Mouse (Mus musculus) midbrain, postnatal 0 days (tissue): ENCODE measurements around the gene Kdsr. TPM values are rescaled to one million over a fixed set of nuclear protein-coding genes. Genes with fewer than 3 reads are reported as not detected.

ENCODE experiments used
- ATAC-seq: fragments of 200-750 bp; cut with Nextera tagmentation; 2 replicates; pipeline ENCODE4 v1.8.0; 2017; ENCODE audit warnings: moderate number of reproducible peaks, mild to moderate bottlenecking, moderate TSS enrichment, moderate library complexity; ENCODE audit not compliant: low FRiP score
- DNase-seq: peaks from one replicate; pipeline ENCODE4 v3.0.0-alpha.2; 2015; ENCODE audit warnings: low spot score
- H3K27ac ChIP-seq: fragments of 300-500 bp; sonication (generic); 2 replicates; pipeline ENCODE4 v1.5.1; 2014; ENCODE audit warnings: low read depth, mild to moderate bottlenecking, low read length, mixed read lengths
- H3K27me3 ChIP-seq: fragments of 300-500 bp; sonication (generic); 2 replicates; pipeline ENCODE4 v1.6.1; 2014; ENCODE audit warnings: low read length, control low read depth, mixed read lengths; ENCODE audit not compliant: insufficient read depth
- H3K36me3 ChIP-seq: fragments of 300-500 bp; sonication (generic); 2 replicates; pipeline ENCODE4 v1.6.1; 2014; ENCODE audit warnings: low read length, control low read depth, mixed read lengths; ENCODE audit not compliant: insufficient read depth
- H3K4me1 ChIP-seq: fragments of 300-500 bp; sonication (generic); 2 replicates; pipeline ENCODE4 v1.6.1; 2014; ENCODE audit warnings: mild to moderate bottlenecking, control low read depth, antibody characterized with exemption, low read length, mixed read lengths; ENCODE audit not compliant: insufficient read depth
- H3K4me2 ChIP-seq: fragments of 300-500 bp; sonication (generic); 2 replicates; pipeline ENCODE4 v1.6.1; 2014; ENCODE audit warnings: low read depth, mild to moderate bottlenecking, low read length, mixed read lengths; ENCODE audit not compliant: poor library complexity, severe bottlenecking
- H3K4me3 ChIP-seq: fragments of 300-500 bp; sonication (generic); 2 replicates; pipeline ENCODE4 v1.5.1; 2014; ENCODE audit warnings: low read depth, mild to moderate bottlenecking, low read length, moderate library complexity
- H3K9ac ChIP-seq: fragments of 300-500 bp; sonication (generic); replicated peaks from 2 replicates; pipeline ENCODE4 v1.6.1; 2014; ENCODE audit warnings: mild to moderate bottlenecking, low read length, moderate library complexity, mixed read lengths; ENCODE audit not compliant: poor library complexity, severe bottlenecking
- H3K9me3 ChIP-seq: fragments of 300-500 bp; sonication (generic); 2 replicates; pipeline ENCODE4 v1.6.1; 2016; ENCODE audit warnings: low read length, control low read depth
- CTCF ChIP-seq: IDR thresholded peaks from 2 replicates; pipeline ENCODE4 v1.5.1; 2016; ENCODE audit warnings: antibody characterized with exemption, mild to moderate bottlenecking
- WGBS: fragments of 180-500 bp; shearing (Covaris S2); extraction: QIAGEN DNeasy Blood & Tissue Kit; methylation state at CpG from one replicate; pipeline ENCODE4 v1.1.7; 2014; 5-methylcytosine and 5-hydroxymethylcytosine counted together
- polyA plus RNA-seq: library from polyadenylated mRNA; unstranded; fragments of >200 nt; fragmentation: Nextera tagmentation; extraction: Ambion mirVana; gene quantifications from 2 replicates; pipeline ENCODE4 v1.2.1, GENCODE M21; 2015
- total RNA-seq: library from RNA; depleted of rRNA; stranded (reverse); fragments of >200 nt; gene quantifications from 2 replicates; pipeline ENCODE4 v1.2.3, GENCODE M21; 2014

The Kdsr gene
- total and polyA plus RNA-seq, 2 experiments from 2014 or later = 10.6 to 17.1 TPM

- H3K27ac ChIP-seq = no peak overlapping the region
- no peak overlapping the region for H3K4me2 ChIP-seq
- DNase-seq (no peak), ATAC-seq (no peak)
- TF ChIP-seq CTCF = no peak
- H3K4me1 ChIP-seq = no peaks in the 10 kb centered on the region
- H3K4me3 ChIP-seq = no peak overlapping the region
- no peak overlapping the region for H3K9ac ChIP-seq
- WGBS = 91% methylated on average over 6 of the region's 6 CpGs
- no peaks in the 10 kb centered on the region for H3K9me3 ChIP-seq
- H3K36me3 ChIP-seq = no peaks in the 10 kb centered on the region
- H3K27me3 ChIP-seq = no peaks in the 10 kb centered on the region
Measured at GRCm38 (mm10) chr1:106694316-106694715, 65.2 kb downstream of the Kdsr start.

- Histone ChIP-seq H3K4me1 (0 out of 2 replicates have a peak, but pooled peaks cover 3% of the 10 kb centered on the region), H3K9me3 (no peaks in the 10 kb centered on the region), H3K4me2 (no peak overlapping the region), H3K27ac (no peak overlapping the region), H3K4me3 (no peak overlapping the region), H3K9ac (no peak overlapping the region), H3K27me3 (no peaks in the 10 kb centered on the region), H3K36me3 (no peaks in the 10 kb centered on the region)
- DNase-seq (no peak), ATAC-seq (no peak)
- TF ChIP-seq CTCF = no peak
Measured at GRCm38 (mm10) chr1:106692599-106692998, 66.9 kb downstream of the Kdsr start.

- ATAC-seq (no peak), DNase-seq (no peak)
- H3K36me3 ChIP-seq = no peaks in the 10 kb centered on the region
- H3K4me1 ChIP-seq = 0 out of 2 replicates have a peak, but pooled peaks cover 3% of the 10 kb centered on the region
- no peak overlapping the region for H3K27ac ChIP-seq
- no peak for TF ChIP-seq CTCF
- H3K27me3 ChIP-seq = no peaks in the 10 kb centered on the region
- WGBS = 64% methylated on average over 6 of the region's 6 CpGs
- no peaks in the 10 kb centered on the region for H3K9me3 ChIP-seq
- no peak overlapping the region for H3K4me3 ChIP-seq
- no peak overlapping the region for H3K9ac ChIP-seq
- H3K4me2 ChIP-seq = no peak overlapping the region
Measured at GRCm38 (mm10) chr1:106690887-106691286, 68.6 kb downstream of the Kdsr start.

- no peak overlapping the region for H3K4me3 ChIP-seq
- no peaks in the 10 kb centered on the region for H3K9me3 ChIP-seq
- H3K27ac ChIP-seq = no peak overlapping the region
- 79% methylated on average over 5 of the region's 5 CpGs for WGBS
- ATAC-seq (no peak), DNase-seq (no peak)
- TF ChIP-seq CTCF = no peak
- H3K27me3 ChIP-seq = no peaks in the 10 kb centered on the region
- 0 out of 2 replicates have a peak, but pooled peaks cover 3% of the 10 kb centered on the region for H3K4me1 ChIP-seq
- H3K9ac ChIP-seq = no peak overlapping the region
- no peak overlapping the region for H3K4me2 ChIP-seq
- no peaks in the 10 kb centered on the region for H3K36me3 ChIP-seq
Measured at GRCm38 (mm10) chr1:106688161-106688516, 71.4 kb downstream of the Kdsr start.

GRCm38 (mm10) chr1:106687435-106688160, 71.9 kb downstream of the Kdsr start:
- Histone ChIP-seq H3K27me3 (no peaks in the 10 kb centered on the region), H3K9me3 (no peaks in the 10 kb centered on the region), H3K9ac (no peak overlapping the region), H3K4me3 (no peak overlapping the region), H3K4me1 (0 out of 2 replicates have a peak, but pooled peaks cover 3% of the 10 kb centered on the region), H3K27ac (no peak overlapping the region), H3K4me2 (no peak overlapping the region), H3K36me3 (no peaks in the 10 kb centered on the region)
- no peak for TF ChIP-seq CTCF
- WGBS = 86% methylated on average over 18 of the region's 18 CpGs
- ATAC-seq = no peak
- no peak for DNase-seq

- Histone ChIP-seq H3K4me3 (no peak overlapping the region), H3K9ac (no peak overlapping the region), H3K27me3 (no peaks in the 10 kb centered on the region), H3K27ac (no peak overlapping the region), H3K36me3 (no peaks in the 10 kb centered on the region), H3K9me3 (no peaks in the 10 kb centered on the region), H3K4me2 (no peak overlapping the region), H3K4me1 (0 out of 2 replicates have a peak, but pooled peaks cover 3% of the 10 kb centered on the region)
- ATAC-seq (no peak), DNase-seq (no peak)
- no peak for TF ChIP-seq CTCF
- WGBS = 69% methylated on average over 2 of the region's 2 CpGs
Measured at GRCm38 (mm10) chr1:106685702-106686101, 73.8 kb downstream of the Kdsr start.
